Mouse (Mus musculus) midbrain, postnatal 0 days (tissue): Measurements from ENCODE around the gene Ttc7b. TPM values are rescaled to one million over a fixed set of nuclear protein-coding genes. Genes with fewer than 3 reads are reported as not detected.

Experiments used
- ATAC-seq: fragments of 200-750 bp; cut with Nextera tagmentation; 2 replicates; pipeline ENCODE4 v1.8.0; 2017; ENCODE audit warnings: moderate number of reproducible peaks, mild to moderate bottlenecking, moderate TSS enrichment, moderate library complexity; ENCODE audit not compliant: low FRiP score
- DNase-seq: peaks from one replicate; pipeline ENCODE4 v3.0.0-alpha.2; 2015; ENCODE audit warnings: low spot score
- H3K27ac ChIP-seq: fragments of 300-500 bp; sonication (generic); 2 replicates; pipeline ENCODE4 v1.5.1; 2014; ENCODE audit warnings: low read depth, mild to moderate bottlenecking, low read length, mixed read lengths
- H3K27me3 ChIP-seq: fragments of 300-500 bp; sonication (generic); 2 replicates; pipeline ENCODE4 v1.6.1; 2014; ENCODE audit warnings: low read length, control low read depth, mixed read lengths; ENCODE audit not compliant: insufficient read depth
- H3K36me3 ChIP-seq: fragments of 300-500 bp; sonication (generic); 2 replicates; pipeline ENCODE4 v1.6.1; 2014; ENCODE audit warnings: low read length, control low read depth, mixed read lengths; ENCODE audit not compliant: insufficient read depth
- H3K4me1 ChIP-seq: fragments of 300-500 bp; sonication (generic); 2 replicates; pipeline ENCODE4 v1.6.1; 2014; ENCODE audit warnings: mild to moderate bottlenecking, control low read depth, antibody characterized with exemption, low read length, mixed read lengths; ENCODE audit not compliant: insufficient read depth
- H3K4me2 ChIP-seq: fragments of 300-500 bp; sonication (generic); 2 replicates; pipeline ENCODE4 v1.6.1; 2014; ENCODE audit warnings: low read depth, mild to moderate bottlenecking, low read length, mixed read lengths; ENCODE audit not compliant: poor library complexity, severe bottlenecking
- H3K4me3 ChIP-seq: fragments of 300-500 bp; sonication (generic); 2 replicates; pipeline ENCODE4 v1.5.1; 2014; ENCODE audit warnings: low read depth, mild to moderate bottlenecking, low read length, moderate library complexity
- H3K9ac ChIP-seq: fragments of 300-500 bp; sonication (generic); replicated peaks from 2 replicates; pipeline ENCODE4 v1.6.1; 2014; ENCODE audit warnings: mild to moderate bottlenecking, low read length, moderate library complexity, mixed read lengths; ENCODE audit not compliant: poor library complexity, severe bottlenecking
- H3K9me3 ChIP-seq: fragments of 300-500 bp; sonication (generic); 2 replicates; pipeline ENCODE4 v1.6.1; 2016; ENCODE audit warnings: low read length, control low read depth
- CTCF ChIP-seq: IDR thresholded peaks from 2 replicates; pipeline ENCODE4 v1.5.1; 2016; ENCODE audit warnings: antibody characterized with exemption, mild to moderate bottlenecking
- WGBS: fragments of 180-500 bp; shearing (Covaris S2); extraction: QIAGEN DNeasy Blood & Tissue Kit; methylation state at CpG from one replicate; pipeline ENCODE4 v1.1.7; 2014; 5-methylcytosine and 5-hydroxymethylcytosine counted together
- polyA plus RNA-seq: library from polyadenylated mRNA; unstranded; fragments of >200 nt; fragmentation: Nextera tagmentation; extraction: Ambion mirVana; gene quantifications from 2 replicates; pipeline ENCODE4 v1.2.1, GENCODE M21; 2015
- total RNA-seq: library from RNA; depleted of rRNA; stranded (reverse); fragments of >200 nt; gene quantifications from 2 replicates; pipeline ENCODE4 v1.2.3, GENCODE M21; 2014

The Ttc7b gene
- total and polyA plus RNA-seq, 2 experiments from 2014 or later: 8.7 to 38.9 TPM

GRCm38 (mm10) chr12:100425028-100425427 lies 95.6 kb downstream of the Ttc7b start:
- DNase-seq (no peak), ATAC-seq (no peak)
- no peak overlapping the region for H3K4me3 ChIP-seq
- no peak overlapping the region for H3K27ac ChIP-seq
- H3K9me3 ChIP-seq: no peaks in the 10 kb centered on the region
- 92% methylated on average over 6 of the region's 6 CpGs for whole genome bisulfite sequencing
- no peak overlapping the region for H3K9ac ChIP-seq
- H3K4me2 ChIP-seq: no peak overlapping the region
- 0 out of 2 replicates have a peak, but pooled peaks cover 3% of the 10 kb centered on the region for H3K36me3 ChIP-seq
- no peaks in the 10 kb centered on the region for H3K27me3 ChIP-seq
- peaks cover 3% of the 10 kb centered on the region; the same call in 1 of the 2 replicates for H3K4me1 ChIP-seq
- no peak for TF ChIP-seq CTCF

GRCm38 (mm10) chr12:100422286-100422820 lies 98.3 kb downstream of the Ttc7b start:
- Histone ChIP-seq H3K27me3 (no peaks in the 10 kb centered on the region), H3K4me1 (peaks cover 3% of the 10 kb centered on the region; the same call in 1 of the 2 replicates), H3K36me3 (0 out of 2 replicates have a peak, but pooled peaks cover 3% of the 10 kb centered on the region), H3K4me3 (no peak overlapping the region), H3K9ac (no peak overlapping the region), H3K4me2 (no peak overlapping the region), H3K9me3 (no peaks in the 10 kb centered on the region), H3K27ac (no peak overlapping the region)
- ATAC-seq (no peak), DNase-seq (no peak)
- 72% methylated on average over 6 of the region's 6 CpGs for WGBS
- TF ChIP-seq CTCF: no peak

GRCm38 (mm10) chr12:100421538-100421937 lies 99.1 kb downstream of the Ttc7b start:
- H3K27me3 ChIP-seq: no peaks in the 10 kb centered on the region
- TF ChIP-seq CTCF: peak; percentile 84
- 0 out of 2 replicates have a peak, but pooled peaks cover 3% of the 10 kb centered on the region for H3K36me3 ChIP-seq
- ATAC-seq (peak; percentile 64), DNase-seq (peak; percentile 78)
- 51% methylated on average over 6 of the region's 6 CpGs for WGBS
- H3K9me3 ChIP-seq: no peaks in the 10 kb centered on the region
- H3K27ac ChIP-seq: no peak overlapping the region
- H3K4me2 ChIP-seq: no peak overlapping the region
- no peak overlapping the region for H3K9ac ChIP-seq
- peaks cover 3% of the 10 kb centered on the region; the same call in 1 of the 2 replicates for H3K4me1 ChIP-seq
- no peak overlapping the region for H3K4me3 ChIP-seq

GRCm38 (mm10) chr12:100420903-100421302 lies 99.7 kb downstream of the Ttc7b start:
- H3K27me3 ChIP-seq: no peaks in the 10 kb centered on the region
- no peak for TF ChIP-seq CTCF
- H3K36me3 ChIP-seq: 0 out of 2 replicates have a peak, but pooled peaks cover 3% of the 10 kb centered on the region
- H3K4me3 ChIP-seq: no peak overlapping the region
- no peak overlapping the region for H3K4me2 ChIP-seq
- 68% methylated on average over 6 of the region's 6 CpGs for WGBS
- H3K4me1 ChIP-seq: peaks cover 3% of the 10 kb centered on the region; the same call in 1 of the 2 replicates
- H3K27ac ChIP-seq: peak overlapping the region; percentile 7; the same call in 1 of the 2 replicates
- no peak for DNase-seq
- no peak overlapping the region for H3K9ac ChIP-seq
- H3K9me3 ChIP-seq: no peaks in the 10 kb centered on the region
- ATAC-seq: no peak

GRCm38 (mm10) chr12:100419946-100420874 lies 100.4 kb downstream of the Ttc7b start:
- 55% methylated on average over 9 of the region's 9 CpGs for WGBS
- no peaks in the 10 kb centered on the region for H3K9me3 ChIP-seq

More at GRCm38 (mm10) chr12:100419946-100420874, 100.4 kb downstream of the Ttc7b start:
- Histone ChIP-seq H3K4me3 (no peak overlapping the region), H3K27me3 (no peaks in the 10 kb centered on the region), H3K9ac (no peak overlapping the region), H3K4me1 (peaks cover under 1% of the 10 kb centered on the region; the same call in 1 of the 2 replicates), H3K36me3 (no peaks in the 10 kb centered on the region), H3K4me2 (no peak overlapping the region), H3K27ac (peak overlapping the region; percentile 38; the same call in 1 of the 2 replicates)
- ATAC-seq (no peak), DNase-seq (no peak)
- TF ChIP-seq CTCF: no peak
